Mouse (Mus musculus) cortical plate, adult 2 months (tissue): Measurements from ENCODE around the gene Taz. TPM values are rescaled to one million over a fixed set of nuclear protein-coding genes. Genes with fewer than 3 reads are reported as not detected.

ENCODE experiments used
- H3K27ac ChIP-seq: fragments of 200-500 bp; 2 replicates; pipeline ENCODE4 v1.5.1; 2012; ENCODE audit warnings: low read length, control low read depth, inconsistent platforms; ENCODE audit not compliant: insufficient read depth
- H3K4me1 ChIP-seq: fragments of 200-500 bp; 2 replicates; pipeline ENCODE4 v1.6.1; 2011; ENCODE audit warnings: low read length; ENCODE audit not compliant: control insufficient read depth, insufficient read depth
- H3K4me3 ChIP-seq: fragments of 200-500 bp; 2 replicates; pipeline ENCODE4 v1.5.1; 2011; ENCODE audit warnings: mild to moderate bottlenecking, low read length, control low read depth; ENCODE audit not compliant: insufficient read depth
- CTCF ChIP-seq: fragments of 200-500 bp; IDR thresholded peaks from 2 replicates; pipeline ENCODE4 v1.5.1; 2011; ENCODE audit warnings: mild to moderate bottlenecking, control low read depth, low read length; ENCODE audit not compliant: insufficient read depth; ENCODE audit errors: extremely low read depth
- POLR2A ChIP-seq: fragments of 200-500 bp; IDR thresholded peaks from 2 replicates; pipeline ENCODE4 v1.6.1; 2011; ENCODE audit warnings: mild to moderate bottlenecking, low read length, control low read depth; ENCODE audit not compliant: insufficient read depth; ENCODE audit errors: extremely low read depth
- polyA plus RNA-seq: library from polyadenylated mRNA; depleted of rRNA; stranded (reverse); fragments of >200 nt; gene quantifications from 2 replicates; pipeline ENCODE4 v1.2.3, GENCODE M21; 2012; rRNA removed

The Taz gene
- 83.0 and 101 TPM in 2 replicates for polyA plus RNA-seq

DNA sequence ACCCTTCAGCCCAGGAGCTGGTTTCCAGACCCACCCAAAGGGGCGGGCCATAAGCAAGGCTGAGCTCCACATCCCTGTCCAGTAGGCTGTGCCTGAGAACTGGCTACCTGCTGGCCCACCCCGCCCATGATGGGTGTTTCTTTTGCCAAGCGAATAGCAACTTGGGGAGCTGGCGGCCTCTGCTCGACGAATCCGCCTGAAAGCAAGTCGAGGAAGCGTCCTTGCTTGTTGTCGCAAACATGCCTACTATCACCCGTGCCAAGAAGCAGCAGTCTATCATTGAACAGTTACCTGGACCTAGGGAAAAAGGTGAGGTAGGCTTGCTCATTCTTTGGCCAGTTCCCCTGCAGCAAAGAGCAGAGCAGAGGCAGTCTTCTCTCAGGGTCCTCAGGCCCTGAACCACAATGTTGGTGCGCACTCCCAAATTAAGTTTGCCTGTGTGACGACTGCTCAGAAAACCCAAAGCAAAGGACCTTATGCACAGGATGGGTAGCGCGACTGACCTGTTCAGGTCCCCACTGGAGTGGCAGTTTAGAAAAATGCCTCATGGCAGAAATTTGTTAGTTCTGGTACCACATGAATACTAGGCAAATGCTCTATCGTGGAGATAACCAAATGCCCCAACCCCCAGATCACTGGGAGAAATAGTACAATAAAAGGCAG lies at the start of gene Taz, which contains the start of gene Dnase1l1:
TSS of gene Taz (plus strand) at position 181 of the 663 bp plus-strand sequence.
TSS of gene Dnase1l1 (minus strand) at position 606 of the 663 bp plus-strand sequence.
- peak within 1 kb of the TSS; percentile 95 for H3K4me3 ChIP-seq

DNA sequence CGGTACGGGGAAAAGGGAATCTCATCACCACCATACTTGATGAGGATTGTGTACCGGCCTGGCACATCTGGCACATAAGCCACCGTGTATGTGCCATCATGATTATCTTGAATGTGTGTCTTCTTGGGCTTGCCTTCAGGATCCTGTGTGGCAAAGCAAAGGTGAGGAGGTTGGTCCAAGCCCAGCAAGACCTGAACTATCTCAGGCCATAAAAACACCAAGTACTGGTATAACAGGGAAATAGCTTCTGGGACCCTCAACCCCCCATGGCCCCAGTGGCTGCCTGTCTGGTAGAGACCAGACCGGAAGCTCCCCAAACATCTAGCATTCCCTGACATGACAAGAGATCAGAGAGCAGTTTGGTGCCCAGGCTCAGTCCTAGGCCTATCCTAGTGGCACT lies 48.5 kb upstream of the Taz start:
- Histone ChIP-seq H3K27ac (no peak overlapping the region), H3K4me3 (no peak overlapping the region), H3K4me1 (no peaks in the 10 kb centered on the region)
- no peak for TF ChIP-seq POLR2A
- TF ChIP-seq CTCF, result no peak

More for the DNA sequence above, at the start of gene Taz, which contains the start of gene Dnase1l1:
- Histone ChIP-seq H3K27ac (peak within 1 kb of the TSS; percentile 38; the same call in 1 of the 2 replicates), H3K4me1 (no peaks in the 10 kb centered on the region)
- no peak for TF ChIP-seq POLR2A
- no peak for TF ChIP-seq CTCF

GRCm38 (mm10) chrX:74240332-74240731 lies 41.4 kb upstream of the Taz start:
- no peak overlapping the region for H3K4me3 ChIP-seq
- no peak overlapping the region for H3K27ac ChIP-seq
- TF ChIP-seq CTCF, result no peak
- TF ChIP-seq POLR2A, result no peak
- H3K4me1 ChIP-seq, result no peaks in the 10 kb centered on the region

DNA sequence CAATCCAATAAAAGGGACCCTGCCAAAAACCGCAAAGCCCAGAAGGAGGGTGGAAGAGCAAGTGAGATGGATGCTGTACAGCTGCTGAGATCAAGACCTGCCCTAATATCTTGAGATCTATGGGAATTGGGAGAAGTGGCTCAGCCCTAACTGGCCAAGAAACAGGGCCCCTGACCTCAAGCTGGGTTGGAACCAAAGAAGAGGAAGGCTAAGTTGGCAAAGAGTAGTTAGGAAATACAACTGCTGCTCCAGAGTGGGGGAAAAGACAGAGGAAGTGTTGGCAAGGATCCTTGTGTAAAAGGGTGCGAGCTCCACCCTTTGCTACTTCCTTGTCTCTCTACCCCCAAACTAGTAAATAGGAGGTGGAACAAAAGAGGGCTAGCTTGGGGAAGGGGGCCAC lies 38.3 kb upstream of the Taz start:
- Histone ChIP-seq H3K27ac (no peak overlapping the region), H3K4me1 (no peaks in the 10 kb centered on the region), H3K4me3 (no peak overlapping the region)
- no peak for TF ChIP-seq POLR2A
- TF ChIP-seq CTCF, result no peak

- TF ChIP-seq CTCF (no peak), POLR2A (no peak)
- Histone ChIP-seq H3K27ac (no peak overlapping the region), H3K4me3 (no peak overlapping the region; the same call in 1 of the 2 replicates), H3K4me1 (no peaks in the 10 kb centered on the region)
These were observed 37.9 kb upstream of the Taz start for GRCm38 (mm10) chrX:74243807-74244206.

DNA sequence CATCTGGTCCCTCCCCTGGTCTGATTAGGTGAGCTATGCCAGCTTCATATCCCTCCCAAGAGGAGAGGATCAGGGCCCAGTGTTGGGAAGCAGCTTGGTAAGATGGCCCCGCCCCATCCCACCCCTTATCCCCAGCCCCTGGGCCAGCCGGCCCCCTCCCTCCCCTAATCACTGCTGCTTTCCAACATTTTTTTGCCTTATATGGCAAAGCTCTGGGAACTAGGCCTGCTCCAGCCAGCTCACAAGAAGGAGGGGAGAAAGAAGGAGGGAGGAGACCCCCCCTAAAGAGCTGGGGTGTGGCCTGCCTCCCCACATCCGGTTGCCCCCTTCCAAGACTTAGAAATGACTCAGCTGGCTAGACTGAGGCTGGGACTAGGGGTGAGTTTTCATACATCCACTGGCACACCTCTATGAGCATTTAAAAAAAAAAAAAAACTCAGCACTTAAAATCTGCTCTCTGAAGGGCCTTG lies 37.1 kb upstream of the Taz start:
- H3K4me1 ChIP-seq, result no peaks in the 10 kb centered on the region
- peak overlapping the region; percentile 14; the same call in 1 of the 2 replicates for H3K4me3 ChIP-seq
- no peak overlapping the region for H3K27ac ChIP-seq
- no peak for TF ChIP-seq POLR2A
- TF ChIP-seq CTCF, result no peak

DNA sequence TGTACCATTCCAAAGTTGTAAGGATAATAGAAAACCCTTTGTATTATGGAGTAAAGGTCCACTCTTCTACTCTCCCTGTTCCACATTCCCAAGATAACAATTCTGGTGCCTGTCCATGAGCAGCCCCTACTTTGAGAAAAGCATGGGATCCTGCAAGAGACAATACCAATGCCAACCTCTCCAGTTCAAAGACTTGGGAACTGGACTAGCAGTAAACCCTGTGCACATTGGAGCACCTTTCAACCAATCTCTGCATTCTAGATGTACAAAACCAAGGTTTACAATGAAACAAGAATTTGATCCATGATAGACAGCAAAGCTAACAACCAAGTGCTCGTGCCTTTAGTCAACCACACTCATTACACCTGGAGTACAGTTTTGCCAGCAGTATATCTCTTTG lies 36.6 kb upstream of the Taz start:
- TF ChIP-seq CTCF (no peak), POLR2A (no peak)

GRCm38 (mm10) chrX:74245687-74246086 lies 36.0 kb upstream of the Taz start:
- Histone ChIP-seq H3K4me1 (no peaks in the 10 kb centered on the region), H3K27ac (peak overlapping the region; percentile 79), H3K4me3 (peak overlapping the region; percentile 71)
- TF ChIP-seq POLR2A (0 out of 2 replicates have a peak, but pooled peaks have one; percentile 5), CTCF (no peak)

More for the DNA sequence above, 36.6 kb upstream of the Taz start:
- Histone ChIP-seq H3K27ac (no peak overlapping the region), H3K4me1 (no peaks in the 10 kb centered on the region), H3K4me3 (peak overlapping the region; percentile 71; the same call in 1 of the 2 replicates)

DNA sequence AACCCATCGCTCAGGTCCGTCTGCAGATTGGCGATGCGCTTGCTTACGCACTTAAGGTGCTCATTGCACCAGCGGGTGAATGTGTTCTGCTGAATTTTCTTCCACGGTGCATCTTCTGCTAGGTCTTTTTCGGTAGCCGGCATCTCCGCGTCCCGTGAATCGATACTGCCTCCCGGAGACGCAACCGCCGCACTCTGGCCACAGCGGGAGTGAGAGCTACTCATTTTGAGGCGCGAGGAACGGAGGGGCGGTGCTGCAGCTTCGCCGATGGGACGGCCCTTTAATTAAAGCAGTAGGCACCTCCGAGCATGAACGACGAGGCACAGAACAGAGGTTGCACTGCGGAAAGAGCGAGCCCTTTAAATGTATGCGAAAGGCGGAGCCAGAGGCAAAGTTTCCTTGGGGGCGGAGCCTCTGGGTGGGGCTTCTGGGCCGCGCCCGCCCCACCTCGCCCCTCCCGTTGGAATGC lies 35.5 kb upstream of the Taz start:
- Histone ChIP-seq H3K4me3 (peak overlapping the region; percentile 71), H3K4me1 (no peaks in the 10 kb centered on the region), H3K27ac (peak overlapping the region; percentile 79)
- TF ChIP-seq POLR2A (peak; percentile 88), CTCF (no peak)

DNA sequence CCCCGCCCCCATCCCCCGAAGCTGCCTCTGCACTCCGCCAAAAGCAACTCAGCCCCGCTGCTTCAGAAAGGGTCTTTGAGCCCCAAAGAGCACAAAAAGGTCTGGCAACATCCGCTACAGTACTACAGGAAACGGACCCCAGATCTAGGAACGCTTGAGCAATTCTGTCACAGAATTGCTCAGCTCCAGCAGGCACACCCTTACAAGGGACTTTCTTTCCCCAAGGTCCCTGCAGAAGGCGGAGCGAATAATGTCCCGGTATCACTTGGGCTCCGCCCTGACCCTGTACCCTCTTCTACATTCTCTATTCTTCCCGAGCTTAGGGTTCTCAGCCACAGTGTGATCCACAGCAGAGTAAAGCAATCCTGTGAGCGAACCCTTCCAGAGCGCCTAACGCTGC lies 35.0 kb upstream of the Taz start:
- H3K27ac ChIP-seq, result peak overlapping the region; percentile 41; the same call in 1 of the 2 replicates

More for the DNA sequence above, 35.0 kb upstream of the Taz start:
- Histone ChIP-seq H3K4me3 (peak overlapping the region; percentile 71), H3K4me1 (no peaks in the 10 kb centered on the region)
- no peak for TF ChIP-seq CTCF
- TF ChIP-seq POLR2A, result no peak
